Mouse (Mus musculus) midbrain, postnatal 0 days (tissue): ENCODE measurements at regions not wholly inside any gene's neighbourhood (a gene's known extent, or its start where the extent isn't known, plus 50 kb on each side); places are given as distances from the start of the nearest gene placed in this dataset.
A peak's percentile ranks its signal among the peaks of the same experiment; 100 is the strongest.
"Not testable (repeated sequence)": the region's sequence is repeated elsewhere in the genome, so short reads cannot be mapped to it uniquely, and the experiment has no call there.

ENCODE experiments used
- ATAC-seq: fragments of 200-750 bp; cut with Nextera tagmentation; 2 replicates; pipeline ENCODE4 v1.8.0; 2017; ENCODE audit warnings: moderate number of reproducible peaks, mild to moderate bottlenecking, moderate TSS enrichment, moderate library complexity; ENCODE audit not compliant: low FRiP score
- DNase-seq: peaks from one replicate; pipeline ENCODE4 v3.0.0-alpha.2; 2015; ENCODE audit warnings: low spot score
- H3K27ac ChIP-seq: fragments of 300-500 bp; sonication (generic); 2 replicates; pipeline ENCODE4 v1.5.1; 2014; ENCODE audit warnings: low read depth, mild to moderate bottlenecking, low read length, mixed read lengths
- H3K27me3 ChIP-seq: fragments of 300-500 bp; sonication (generic); 2 replicates; pipeline ENCODE4 v1.6.1; 2014; ENCODE audit warnings: low read length, control low read depth, mixed read lengths; ENCODE audit not compliant: insufficient read depth
- H3K36me3 ChIP-seq: fragments of 300-500 bp; sonication (generic); 2 replicates; pipeline ENCODE4 v1.6.1; 2014; ENCODE audit warnings: low read length, control low read depth, mixed read lengths; ENCODE audit not compliant: insufficient read depth
- H3K4me1 ChIP-seq: fragments of 300-500 bp; sonication (generic); 2 replicates; pipeline ENCODE4 v1.6.1; 2014; ENCODE audit warnings: mild to moderate bottlenecking, control low read depth, antibody characterized with exemption, low read length, mixed read lengths; ENCODE audit not compliant: insufficient read depth
- H3K4me2 ChIP-seq: fragments of 300-500 bp; sonication (generic); 2 replicates; pipeline ENCODE4 v1.6.1; 2014; ENCODE audit warnings: low read depth, mild to moderate bottlenecking, low read length, mixed read lengths; ENCODE audit not compliant: poor library complexity, severe bottlenecking
- H3K4me3 ChIP-seq: fragments of 300-500 bp; sonication (generic); 2 replicates; pipeline ENCODE4 v1.5.1; 2014; ENCODE audit warnings: low read depth, mild to moderate bottlenecking, low read length, moderate library complexity
- H3K9ac ChIP-seq: fragments of 300-500 bp; sonication (generic); replicated peaks from 2 replicates; pipeline ENCODE4 v1.6.1; 2014; ENCODE audit warnings: mild to moderate bottlenecking, low read length, moderate library complexity, mixed read lengths; ENCODE audit not compliant: poor library complexity, severe bottlenecking
- H3K9me3 ChIP-seq: fragments of 300-500 bp; sonication (generic); 2 replicates; pipeline ENCODE4 v1.6.1; 2016; ENCODE audit warnings: low read length, control low read depth
- CTCF ChIP-seq: IDR thresholded peaks from 2 replicates; pipeline ENCODE4 v1.5.1; 2016; ENCODE audit warnings: antibody characterized with exemption, mild to moderate bottlenecking
- WGBS: fragments of 180-500 bp; shearing (Covaris S2); extraction: QIAGEN DNeasy Blood & Tissue Kit; methylation state at CpG from one replicate; pipeline ENCODE4 v1.1.7; 2014; 5-methylcytosine and 5-hydroxymethylcytosine counted together

DNA sequence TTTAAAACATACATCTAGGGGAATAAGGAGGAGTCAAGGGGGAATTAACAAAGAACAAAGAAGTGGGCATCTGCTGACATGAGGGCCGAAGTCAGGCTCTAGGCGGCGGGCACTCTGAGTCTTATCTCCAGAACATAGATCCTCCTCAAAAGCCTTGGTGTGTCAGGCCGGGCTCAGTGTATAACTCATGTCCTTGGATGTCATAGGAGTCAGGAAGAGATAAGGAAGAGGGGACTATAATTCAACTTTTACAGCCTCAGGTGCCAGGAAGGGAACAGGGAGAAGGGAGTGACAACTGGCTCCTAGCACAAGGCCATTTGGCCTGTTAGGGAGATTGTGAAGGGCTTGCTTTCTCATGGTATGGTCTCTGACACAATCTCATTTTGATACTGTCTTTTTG lies 185.9 kb upstream of the Ube2e2 start:
- not testable (repeated sequence) for H3K4me1 ChIP-seq, H3K9me3 ChIP-seq, ATAC-seq, H3K27ac ChIP-seq, H3K27me3 ChIP-seq, H3K4me2 ChIP-seq, H3K9ac ChIP-seq, DNase-seq, H3K36me3 ChIP-seq, H3K4me3 ChIP-seq
- WGBS = 92% methylated on average over 4 of the region's 4 CpGs

DNA sequence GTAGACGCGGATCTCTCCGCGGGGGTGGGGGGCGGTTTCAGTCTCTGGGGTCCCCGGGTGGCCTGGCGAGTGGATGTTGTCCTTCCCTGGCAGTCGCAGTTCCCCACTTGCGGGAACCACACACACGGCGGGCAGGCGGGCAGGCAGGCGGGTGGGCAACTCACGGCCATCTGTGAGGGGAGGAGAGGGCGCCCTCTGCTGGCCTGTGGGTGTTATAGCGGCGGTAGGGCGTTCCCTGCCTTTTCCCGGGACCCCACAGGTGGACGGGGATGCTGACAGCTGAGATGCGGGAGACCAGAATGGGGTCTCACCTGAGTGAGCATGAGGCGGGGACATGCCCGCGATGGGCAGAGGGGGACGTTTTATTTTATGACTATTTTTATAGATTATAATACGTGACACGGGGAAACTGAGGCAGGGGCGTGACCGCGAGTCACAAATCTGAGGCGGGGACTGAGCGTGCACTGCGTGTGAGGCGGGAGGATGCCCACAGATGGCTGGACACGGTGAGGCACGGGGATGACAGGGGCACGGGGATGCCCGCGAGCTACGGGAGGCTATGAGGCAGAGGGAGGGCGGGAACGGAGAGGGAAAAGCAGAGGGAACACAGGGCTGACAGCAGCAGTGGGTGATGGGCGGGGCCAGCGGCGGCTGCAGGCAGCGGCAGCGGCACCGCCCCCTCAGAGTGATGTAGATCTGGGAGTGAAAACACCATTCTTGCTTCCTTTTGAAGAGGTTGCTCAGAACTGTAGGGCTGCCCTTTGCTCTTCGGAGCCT lies 148.1 kb upstream of the Ube2e2 start:
- Histone ChIP-seq H3K4me2 (peak overlapping the region; percentile 75), H3K36me3 (no peaks in the 10 kb centered on the region), H3K27ac (peak overlapping the region; percentile 43; the same call in 1 of the 2 replicates), H3K4me1 (no peaks in the 10 kb centered on the region), H3K27me3 (no peaks in the 10 kb centered on the region), H3K4me3 (peak overlapping the region; percentile 49), H3K9me3 (no peaks in the 10 kb centered on the region), H3K9ac (peak overlapping the region; percentile 73)
- DNase-seq (peak; percentile 68), ATAC-seq (peak; percentile 91)
- 3% methylated on average over 48 of the region's 49 CpGs for WGBS
- peak; percentile 90 for TF ChIP-seq CTCF

DNA sequence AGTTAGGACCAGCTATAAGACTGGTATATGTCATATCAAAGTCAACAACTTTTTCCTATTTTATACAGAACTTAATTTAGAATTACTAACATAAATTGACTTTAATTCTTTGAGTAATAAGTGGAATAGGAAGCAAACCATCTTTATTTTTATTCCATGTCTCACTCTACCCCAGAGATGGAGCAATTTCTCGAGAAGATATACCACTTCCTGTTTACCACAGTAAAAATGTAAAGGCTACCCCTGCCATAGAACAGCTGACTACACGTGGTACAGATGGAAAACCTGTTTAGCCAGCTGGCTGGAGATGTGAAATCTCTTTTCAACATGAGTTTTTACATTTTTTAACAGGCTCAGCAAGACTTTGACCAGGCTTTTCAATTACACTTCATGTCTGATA lies 126.0 kb upstream of the Ube2e2 start:
- DNase-seq (no peak), ATAC-seq (no peak)
- H3K4me2 ChIP-seq = no peak overlapping the region
- no peaks in the 10 kb centered on the region for H3K36me3 ChIP-seq
- 48% methylated on average over 2 of the region's 2 CpGs for WGBS
- H3K27me3 ChIP-seq = no peaks in the 10 kb centered on the region
- no peak overlapping the region for H3K9ac ChIP-seq
- no peaks in the 10 kb centered on the region for H3K4me1 ChIP-seq
- no peaks in the 10 kb centered on the region for H3K9me3 ChIP-seq
- no peak overlapping the region for H3K27ac ChIP-seq
- no peak for TF ChIP-seq CTCF
- no peak overlapping the region for H3K4me3 ChIP-seq

DNA sequence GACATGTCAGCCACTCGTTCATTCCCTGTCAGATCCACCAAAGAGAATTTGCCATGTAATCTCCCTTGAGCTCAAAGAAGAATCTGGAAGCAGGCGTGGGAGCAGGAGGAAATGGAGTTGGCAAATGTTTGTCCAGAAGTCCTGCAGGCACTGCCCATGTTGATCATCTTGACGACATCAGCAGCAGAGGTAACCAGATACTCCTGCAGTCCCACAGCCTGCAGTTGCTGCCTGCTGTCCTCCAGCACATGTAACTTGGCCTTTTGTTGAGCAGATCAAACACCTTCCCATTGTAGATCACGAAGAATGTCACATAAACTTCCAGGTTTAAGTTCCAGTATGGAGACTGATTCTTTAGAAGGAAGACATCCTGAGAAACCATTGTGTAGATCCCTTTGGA lies 121.3 kb upstream of the Ube2e2 start:
- H3K4me2 ChIP-seq = no peak overlapping the region
- DNase-seq (no peak), ATAC-seq (no peak)
- no peak overlapping the region for H3K4me3 ChIP-seq
- no peaks in the 10 kb centered on the region for H3K9me3 ChIP-seq
- no peaks in the 10 kb centered on the region for H3K36me3 ChIP-seq
- WGBS = 73% methylated on average over 4 of the region's 4 CpGs
- TF ChIP-seq CTCF = no peak
- H3K27me3 ChIP-seq = no peaks in the 10 kb centered on the region
- H3K27ac ChIP-seq = no peak overlapping the region
- no peak overlapping the region for H3K9ac ChIP-seq
- H3K4me1 ChIP-seq = no peaks in the 10 kb centered on the region

DNA sequence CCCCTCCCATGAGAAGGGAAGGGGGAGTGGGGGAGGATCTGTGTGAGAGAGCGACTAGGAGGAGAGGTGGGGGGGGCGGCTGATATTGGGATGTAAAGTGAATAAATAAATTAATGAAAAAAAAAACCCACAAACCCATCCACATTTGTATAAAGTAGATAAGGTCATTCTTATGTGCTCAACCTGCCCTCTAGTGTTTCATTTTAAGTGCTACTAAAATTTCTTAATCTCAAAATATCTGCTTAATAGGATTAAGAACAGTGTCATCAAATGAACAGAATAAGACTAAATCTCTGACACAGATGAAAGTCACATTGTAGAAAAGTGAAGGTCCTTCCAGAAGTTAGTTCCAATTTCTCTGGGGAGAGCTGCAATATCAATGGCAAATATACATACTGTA lies 119.5 kb upstream of the Ube2e2 start:
- not testable (repeated sequence) for H3K4me3 ChIP-seq, ATAC-seq, H3K4me1 ChIP-seq, H3K36me3 ChIP-seq, H3K9me3 ChIP-seq, H3K27ac ChIP-seq, H3K4me2 ChIP-seq, H3K9ac ChIP-seq, H3K27me3 ChIP-seq
- 83% methylated on average over 2 of the region's 2 CpGs for WGBS
- peak; percentile 12 for DNase-seq
- TF ChIP-seq CTCF = peak; percentile 48

DNA sequence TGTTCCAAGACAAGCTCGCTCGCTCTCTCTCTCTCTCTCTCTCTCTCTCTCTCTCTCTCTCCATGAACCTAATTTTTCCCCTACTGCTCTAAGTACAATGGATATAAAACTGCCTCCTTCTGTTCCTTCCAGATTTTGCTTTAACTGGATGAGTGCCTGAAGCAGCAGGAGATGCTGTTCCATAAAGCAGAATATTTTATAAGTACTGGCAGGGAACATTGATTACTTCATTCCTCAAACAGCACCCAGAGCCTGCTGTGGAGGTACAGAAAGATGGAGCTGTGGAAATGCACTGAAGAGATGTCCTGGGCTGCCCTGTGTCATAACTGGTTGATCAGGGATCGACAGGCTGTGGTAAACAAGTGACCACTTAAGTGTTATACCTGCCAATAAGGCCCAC lies 89.8 kb upstream of the Ube2e2 start:
- H3K4me2 ChIP-seq = no peak overlapping the region
- 83% methylated on average over 3 of the region's 3 CpGs for WGBS
- ATAC-seq = no peak

More for the DNA sequence above, 89.8 kb upstream of the Ube2e2 start:
- Histone ChIP-seq H3K27ac (no peak overlapping the region), H3K9ac (no peak overlapping the region), H3K27me3 (no peaks in the 10 kb centered on the region), H3K4me3 (no peak overlapping the region), H3K36me3 (no peaks in the 10 kb centered on the region), H3K9me3 (no peaks in the 10 kb centered on the region), H3K4me1 (no peaks in the 10 kb centered on the region)
- DNase-seq = no peak
- TF ChIP-seq CTCF = no peak
